Mouse (Mus musculus) cortical plate, adult 2 months (tissue): ENCODE results near the gene Lrrc23.

ENCODE experiments used
- CTCF ChIP-seq: fragments of 200-500 bp; IDR thresholded peaks from 2 replicates; pipeline ENCODE4 v1.5.1; 2011; ENCODE audit warnings: mild to moderate bottlenecking, control low read depth, low read length; ENCODE audit not compliant: insufficient read depth; ENCODE audit errors: extremely low read depth
- POLR2A ChIP-seq: fragments of 200-500 bp; IDR thresholded peaks from 2 replicates; pipeline ENCODE4 v1.6.1; 2011; ENCODE audit warnings: mild to moderate bottlenecking, low read length, control low read depth; ENCODE audit not compliant: insufficient read depth; ENCODE audit errors: extremely low read depth

- TF ChIP-seq CTCF (no peak), POLR2A (no peak)
These were observed 34.9 kb upstream of the Lrrc23 start for GRCm38 (mm10) chr6:124814448-124814847.
